Mouse (Mus musculus): ENCODE data around the gene Gm49325.

- TF ChIP-seq POLR2A (IDR thresholded peaks at IDR 0.05; ENCODE audit: low read depth, low read length) = no peak
- no peak for TF ChIP-seq CTCF (IDR thresholded peaks at IDR 0.05; ENCODE audit: borderline replicate concordance, insufficient read depth, low read length)
Observed at GRCm38 (mm10) chr10:77629163-77629562, 23.2 kb downstream of the Gm49325 start.
